Mouse (Mus musculus): ENCODE measurements around the gene Mkrn1.

DNA sequence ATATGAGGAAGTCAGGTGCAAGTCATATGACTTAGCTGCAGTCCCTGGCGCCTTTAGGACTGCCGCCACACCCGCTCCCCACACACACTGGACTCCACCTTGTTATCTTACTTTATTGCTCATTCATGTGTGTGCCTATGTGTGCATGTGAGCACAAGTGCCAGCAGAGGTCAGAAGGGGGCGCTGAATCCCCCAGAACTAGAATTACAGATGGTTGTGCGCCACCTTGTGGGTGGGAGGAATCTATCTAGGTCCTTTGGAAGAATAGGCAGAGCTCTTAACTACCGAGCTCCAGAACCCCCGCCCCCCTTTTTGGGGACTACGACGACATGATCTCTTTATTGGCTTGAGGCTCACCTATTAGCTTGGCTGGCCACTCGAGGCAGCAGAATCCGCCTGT, 39.8 kb upstream of the Mkrn1 start:
- TF ChIP-seq CTCF (IDR thresholded peaks at IDR 0.05; ENCODE audit: control insufficient read depth, insufficient read depth, low read length), result peak; percentile 30; the same call in 1 of the 2 replicates
- TF ChIP-seq POLR2A (IDR thresholded peaks at IDR 0.05; ENCODE audit: borderline replicate concordance, control insufficient read depth, low read depth, low read length), result no peak
